Mouse (Mus musculus): ENCODE measurements around the gene Pde4d. TPM values are rescaled to one million over a fixed set of nuclear protein-coding genes. Genes with fewer than 3 reads are reported as not detected.

Pde4d gene
- polyA plus RNA-seq, 2 experiments: 11.7 to 17.3 TPM

GRCm38 (mm10) chr13:108527090-108527770, 77.5 kb downstream of the Pde4d start:
- Histone ChIP-seq H3K27ac (replicated peaks; ENCODE audit: low read depth, low read length) (no peak overlapping the region), H3K4me2 (replicated peaks; ENCODE audit: low read depth, low read length, severe bottlenecking) (no peak overlapping the region), H3K4me3 (replicated peaks; ENCODE audit: low read length) (no peak overlapping the region), H3K27me3 (ENCODE audit: control insufficient read depth, insufficient read depth, low read length) (no peaks in the 10 kb centered on the region), H3K4me1 (ENCODE audit: control insufficient read depth, insufficient read depth, low read length) (no peaks in the 10 kb centered on the region), H3K9ac (ENCODE audit: low read depth, low read length, severe bottlenecking) (no peak overlapping the region), H3K36me3 (ENCODE audit: control insufficient read depth, insufficient read depth, low read length) (no peaks in the 10 kb centered on the region), H3K9me3 (ENCODE audit: control insufficient read depth, low read length) (no peaks in the 10 kb centered on the region)
- ATAC-seq (ENCODE audit: low FRiP score, low read depth) (no peak), DNase-seq (ENCODE audit: low spot score) (no peak)
- 69% methylated on average over 7 of the region's 7 CpGs for WGBS
- no peak for TF ChIP-seq POLR2A (IDR thresholded peaks at IDR 0.05; ENCODE audit: borderline replicate concordance, extremely low read depth, insufficient read depth, insufficient read length)

GRCm38 (mm10) chr13:108528343-108528742, 78.6 kb downstream of the Pde4d start:
- H3K9ac ChIP-seq (ENCODE audit: low read depth, low read length, severe bottlenecking): no peak overlapping the region
- H3K4me1 ChIP-seq (ENCODE audit: control insufficient read depth, insufficient read depth, low read length): no peaks in the 10 kb centered on the region
- WGBS: 95% methylated on average over 1 of the region's 1 CpGs
- no peak overlapping the region for H3K27ac ChIP-seq (replicated peaks; ENCODE audit: low read depth, low read length)
- no peaks in the 10 kb centered on the region for H3K27me3 ChIP-seq (ENCODE audit: control insufficient read depth, insufficient read depth, low read length)
- ATAC-seq (ENCODE audit: low FRiP score, low read depth) (no peak), DNase-seq (ENCODE audit: low spot score) (no peak)
- H3K4me3 ChIP-seq (replicated peaks; ENCODE audit: low read length): no peak overlapping the region
- no peaks in the 10 kb centered on the region for H3K9me3 ChIP-seq (ENCODE audit: control insufficient read depth, low read length)
- no peaks in the 10 kb centered on the region for H3K36me3 ChIP-seq (ENCODE audit: control insufficient read depth, insufficient read depth, low read length)
- H3K4me2 ChIP-seq (replicated peaks; ENCODE audit: low read depth, low read length, severe bottlenecking): no peak overlapping the region
- TF ChIP-seq POLR2A (IDR thresholded peaks at IDR 0.05; ENCODE audit: borderline replicate concordance, extremely low read depth, insufficient read depth, insufficient read length): no peak

- WGBS: 96% methylated on average over 1 of the region's 1 CpGs
- DNase-seq (ENCODE audit: low spot score) (no peak), ATAC-seq (ENCODE audit: low FRiP score, low read depth) (no peak)
- Histone ChIP-seq H3K4me1 (ENCODE audit: control insufficient read depth, insufficient read depth, low read length) (no peaks in the 10 kb centered on the region), H3K27ac (replicated peaks; ENCODE audit: low read depth, low read length) (no peak overlapping the region), H3K27me3 (ENCODE audit: control insufficient read depth, insufficient read depth, low read length) (no peaks in the 10 kb centered on the region), H3K36me3 (ENCODE audit: control insufficient read depth, insufficient read depth, low read length) (no peaks in the 10 kb centered on the region), H3K4me3 (replicated peaks; ENCODE audit: low read length) (no peak overlapping the region), H3K9ac (ENCODE audit: low read depth, low read length, severe bottlenecking) (no peak overlapping the region), H3K4me2 (replicated peaks; ENCODE audit: low read depth, low read length, severe bottlenecking) (no peak overlapping the region), H3K9me3 (ENCODE audit: control insufficient read depth, low read length) (no peaks in the 10 kb centered on the region)
- no peak for TF ChIP-seq POLR2A (IDR thresholded peaks at IDR 0.05; ENCODE audit: borderline replicate concordance, extremely low read depth, insufficient read depth, insufficient read length)
Observed at GRCm38 (mm10) chr13:108532875-108533274, 83.1 kb downstream of the Pde4d start.

- TF ChIP-seq POLR2A (IDR thresholded peaks at IDR 0.05; ENCODE audit: borderline replicate concordance, extremely low read depth, insufficient read depth, insufficient read length): no peak
- H3K36me3 ChIP-seq (ENCODE audit: control insufficient read depth, insufficient read depth, low read length): no peaks in the 10 kb centered on the region
- H3K4me3 ChIP-seq (replicated peaks; ENCODE audit: low read length): no peak overlapping the region
- no peaks in the 10 kb centered on the region for H3K9me3 ChIP-seq (ENCODE audit: control insufficient read depth, low read length)
- 0 out of 2 replicates have a peak, but pooled peaks cover 2% of the 10 kb centered on the region for H3K4me1 ChIP-seq (ENCODE audit: control insufficient read depth, insufficient read depth, low read length)
- H3K27me3 ChIP-seq (ENCODE audit: control insufficient read depth, insufficient read depth, low read length): no peaks in the 10 kb centered on the region
- ATAC-seq (ENCODE audit: low FRiP score, low read depth) (no peak), DNase-seq (ENCODE audit: low spot score) (no peak)
- 71% methylated on average over 4 of the region's 4 CpGs for WGBS
- no peak overlapping the region for H3K4me2 ChIP-seq (replicated peaks; ENCODE audit: low read depth, low read length, severe bottlenecking)
- no peak overlapping the region for H3K27ac ChIP-seq (replicated peaks; ENCODE audit: low read depth, low read length)
- H3K9ac ChIP-seq (ENCODE audit: low read depth, low read length, severe bottlenecking): no peak overlapping the region
Observed at GRCm38 (mm10) chr13:108536436-108536835, 86.7 kb downstream of the Pde4d start.

GRCm38 (mm10) chr13:108536951-108537350, 87.2 kb downstream of the Pde4d start:
- Histone ChIP-seq H3K4me3 (replicated peaks; ENCODE audit: low read length) (no peak overlapping the region), H3K9ac (ENCODE audit: low read depth, low read length, severe bottlenecking) (no peak overlapping the region), H3K27me3 (ENCODE audit: control insufficient read depth, insufficient read depth, low read length) (no peaks in the 10 kb centered on the region), H3K27ac (replicated peaks; ENCODE audit: low read depth, low read length) (no peak overlapping the region), H3K9me3 (ENCODE audit: control insufficient read depth, low read length) (no peaks in the 10 kb centered on the region), H3K36me3 (ENCODE audit: control insufficient read depth, insufficient read depth, low read length) (no peaks in the 10 kb centered on the region), H3K4me1 (ENCODE audit: control insufficient read depth, insufficient read depth, low read length) (0 out of 2 replicates have a peak, but pooled peaks cover 2% of the 10 kb centered on the region), H3K4me2 (replicated peaks; ENCODE audit: low read depth, low read length, severe bottlenecking) (no peak overlapping the region)
- WGBS: 89% methylated on average over 6 of the region's 6 CpGs
- TF ChIP-seq POLR2A (IDR thresholded peaks at IDR 0.05; ENCODE audit: borderline replicate concordance, extremely low read depth, insufficient read depth, insufficient read length): no peak
- ATAC-seq (ENCODE audit: low FRiP score, low read depth) (no peak), DNase-seq (ENCODE audit: low spot score) (no peak)

Data from limb, embryonic 14.5 days (tissue).